Mouse (Mus musculus): ENCODE data around the gene Fhdc1. TPM values are rescaled to one million over a fixed set of nuclear protein-coding genes. Genes with fewer than 3 reads are reported as not detected.
A peak's percentile ranks its signal among the peaks of the same experiment; 100 is the strongest.

Fhdc1 gene
- total and polyA plus RNA-seq, 2 experiments, result 0.09 to 0.18 TPM

DNA sequence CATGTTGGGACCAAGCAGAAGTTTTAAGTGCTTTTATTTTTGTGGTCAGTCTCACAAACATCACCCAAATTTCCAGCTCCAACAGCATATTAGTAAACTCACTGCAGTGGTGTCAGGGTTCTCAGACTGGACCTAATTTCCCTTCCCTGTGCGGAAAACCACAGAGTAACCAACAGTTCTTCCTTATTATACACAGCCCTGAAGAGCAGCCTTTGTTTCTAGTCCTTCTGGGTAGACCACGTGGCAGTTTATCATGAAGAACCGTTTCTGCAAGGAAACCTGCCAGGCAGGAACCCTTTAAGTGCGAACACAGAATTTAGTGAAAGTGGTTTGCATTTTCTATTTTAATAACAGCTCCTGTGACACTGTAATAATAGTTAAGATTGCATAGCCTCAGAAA is 11.9 kb upstream of the Fhdc1 start:
- TF ChIP-seq CTCF (IDR thresholded peaks at IDR 0.05; ENCODE audit: low read depth, low read length), result no peak
- TF ChIP-seq POLR2A (IDR thresholded peaks at IDR 0.05; ENCODE audit: extremely low read depth, insufficient read depth, low read length), result no peak
- WGBS, result 85% methylated on average over 4 of the region's 4 CpGs
- no peak overlapping the region for H3K4me3 ChIP-seq (ENCODE audit: insufficient read depth, low read depth, low read length)

GRCm38 (mm10) chr3:84488716-84489115 is 8.5 kb upstream of the Fhdc1 start:
- H3K27me3 ChIP-seq (ENCODE audit: control insufficient read depth, insufficient read depth, low read length), result no peaks in the 10 kb centered on the region
- H3K4me1 ChIP-seq (ENCODE audit: control insufficient read depth, insufficient read depth, low read length), result no peaks in the 10 kb centered on the region
- H3K9ac ChIP-seq (ENCODE audit: low read depth, low read length), result no peak overlapping the region
- H3K27ac ChIP-seq (replicated peaks; ENCODE audit: insufficient read depth, low read depth, low read length), result no peak overlapping the region
- H3K4me3 ChIP-seq (ENCODE audit: insufficient read depth, low read depth, low read length), result no peak overlapping the region
- no peaks in the 10 kb centered on the region for H3K79me2 ChIP-seq (ENCODE audit: control insufficient read depth, insufficient read depth, low read length)
- peaks cover 2% of the 10 kb centered on the region; the same call in 1 of the 2 replicates for H3K36me3 ChIP-seq (ENCODE audit: control insufficient read depth, insufficient read depth, low read length)
- TF ChIP-seq CTCF (IDR thresholded peaks at IDR 0.05; ENCODE audit: low read depth, low read length) (no peak), POLR2A (IDR thresholded peaks at IDR 0.05; ENCODE audit: extremely low read depth, insufficient read depth, low read length) (no peak)
- WGBS, result 90% methylated on average over 6 of the region's 6 CpGs
- DNase-seq (ENCODE audit: extremely low read depth, low read depth, low spot score), result no peak

More for the DNA sequence above, 11.9 kb upstream of the Fhdc1 start:
- no peak overlapping the region for H3K9ac ChIP-seq (ENCODE audit: low read depth, low read length)
- peaks cover 15% of the 10 kb centered on the region for H3K36me3 ChIP-seq (ENCODE audit: control insufficient read depth, insufficient read depth, low read length)
- DNase-seq (ENCODE audit: extremely low read depth, low read depth, low spot score), result no peak
- H3K27me3 ChIP-seq (ENCODE audit: control insufficient read depth, insufficient read depth, low read length), result no peaks in the 10 kb centered on the region
- no peak overlapping the region for H3K27ac ChIP-seq (replicated peaks; ENCODE audit: insufficient read depth, low read depth, low read length)
- no peaks in the 10 kb centered on the region for H3K4me1 ChIP-seq (ENCODE audit: control insufficient read depth, insufficient read depth, low read length)
- no peaks in the 10 kb centered on the region for H3K79me2 ChIP-seq (ENCODE audit: control insufficient read depth, insufficient read depth, low read length)

- no peak overlapping the region for H3K9ac ChIP-seq (ENCODE audit: low read depth, low read length)
- DNase-seq (ENCODE audit: extremely low read depth, low read depth, low spot score), result peak; percentile 32
- no peak overlapping the region for H3K4me3 ChIP-seq (ENCODE audit: insufficient read depth, low read depth, low read length)
- 49% methylated on average over 3 of the region's 3 CpGs for WGBS
- peaks cover 2% of the 10 kb centered on the region; the same call in 1 of the 2 replicates for H3K36me3 ChIP-seq (ENCODE audit: control insufficient read depth, insufficient read depth, low read length)
- no peaks in the 10 kb centered on the region for H3K79me2 ChIP-seq (ENCODE audit: control insufficient read depth, insufficient read depth, low read length)
- H3K4me1 ChIP-seq (ENCODE audit: control insufficient read depth, insufficient read depth, low read length), result no peaks in the 10 kb centered on the region
- peaks cover 3% of the 10 kb centered on the region; the same call in 1 of the 2 replicates for H3K27me3 ChIP-seq (ENCODE audit: control insufficient read depth, insufficient read depth, low read length)
- no peak overlapping the region for H3K27ac ChIP-seq (replicated peaks; ENCODE audit: insufficient read depth, low read depth, low read length)
- TF ChIP-seq CTCF (IDR thresholded peaks at IDR 0.05; ENCODE audit: low read depth, low read length) (no peak), POLR2A (IDR thresholded peaks at IDR 0.05; ENCODE audit: extremely low read depth, insufficient read depth, low read length) (no peak)
Observed at GRCm38 (mm10) chr3:84484891-84485290, 4.7 kb upstream of the Fhdc1 start.

- no peaks in the 10 kb centered on the region for H3K4me1 ChIP-seq (ENCODE audit: control insufficient read depth, insufficient read depth, low read length)
- TF ChIP-seq CTCF (IDR thresholded peaks at IDR 0.05; ENCODE audit: low read depth, low read length), result no peak
- TF ChIP-seq POLR2A (IDR thresholded peaks at IDR 0.05; ENCODE audit: extremely low read depth, insufficient read depth, low read length), result no peak
- DNase-seq (ENCODE audit: extremely low read depth, low read depth, low spot score), result peak; percentile 63
- H3K9ac ChIP-seq (ENCODE audit: low read depth, low read length), result no peak overlapping the region
- 62% methylated on average over 4 of the region's 4 CpGs for WGBS
- H3K27me3 ChIP-seq (ENCODE audit: control insufficient read depth, insufficient read depth, low read length), result peaks cover 6% of the 10 kb centered on the region; the same call in 1 of the 2 replicates
- no peaks in the 10 kb centered on the region for H3K79me2 ChIP-seq (ENCODE audit: control insufficient read depth, insufficient read depth, low read length)
- H3K4me3 ChIP-seq (ENCODE audit: insufficient read depth, low read depth, low read length), result no peak overlapping the region
- H3K27ac ChIP-seq (replicated peaks; ENCODE audit: insufficient read depth, low read depth, low read length), result no peak overlapping the region
- peaks cover 2% of the 10 kb centered on the region; the same call in 1 of the 2 replicates for H3K36me3 ChIP-seq (ENCODE audit: control insufficient read depth, insufficient read depth, low read length)
Observed at GRCm38 (mm10) chr3:84484333-84484732, 4.1 kb upstream of the Fhdc1 start.

- no peaks in the 10 kb centered on the region for H3K4me1 ChIP-seq (ENCODE audit: control insufficient read depth, insufficient read depth, low read length)
- no peak for DNase-seq (ENCODE audit: extremely low read depth, low read depth, low spot score)
- H3K79me2 ChIP-seq (ENCODE audit: control insufficient read depth, insufficient read depth, low read length), result no peaks in the 10 kb centered on the region
- WGBS, result 92% methylated on average over 6 of the region's 6 CpGs
- no peak overlapping the region for H3K9ac ChIP-seq (ENCODE audit: low read depth, low read length)
- no peak overlapping the region for H3K27ac ChIP-seq (replicated peaks; ENCODE audit: insufficient read depth, low read depth, low read length)
- peaks cover 10% of the 10 kb centered on the region; the same call in 1 of the 2 replicates for H3K27me3 ChIP-seq (ENCODE audit: control insufficient read depth, insufficient read depth, low read length)
- H3K4me3 ChIP-seq (ENCODE audit: insufficient read depth, low read depth, low read length), result no peak overlapping the region
- TF ChIP-seq POLR2A (IDR thresholded peaks at IDR 0.05; ENCODE audit: extremely low read depth, insufficient read depth, low read length) (no peak), CTCF (IDR thresholded peaks at IDR 0.05; ENCODE audit: low read depth, low read length) (no peak)
- no peaks in the 10 kb centered on the region for H3K36me3 ChIP-seq (ENCODE audit: control insufficient read depth, insufficient read depth, low read length)
Observed at GRCm38 (mm10) chr3:84482121-84482520, 1.9 kb upstream of the Fhdc1 start.

GRCm38 (mm10) chr3:84481104-84481503 is 875 bp upstream of the Fhdc1 start:
- Histone ChIP-seq H3K4me3 (ENCODE audit: insufficient read depth, low read depth, low read length) (no peak overlapping the region), H3K27me3 (ENCODE audit: control insufficient read depth, insufficient read depth, low read length) (peaks cover 10% of the 10 kb centered on the region; the same call in 1 of the 2 replicates), H3K27ac (replicated peaks; ENCODE audit: insufficient read depth, low read depth, low read length) (no peak overlapping the region), H3K79me2 (ENCODE audit: control insufficient read depth, insufficient read depth, low read length) (no peaks in the 10 kb centered on the region), H3K4me1 (ENCODE audit: control insufficient read depth, insufficient read depth, low read length) (no peaks in the 10 kb centered on the region), H3K36me3 (ENCODE audit: control insufficient read depth, insufficient read depth, low read length) (no peaks in the 10 kb centered on the region), H3K9ac (ENCODE audit: low read depth, low read length) (no peak overlapping the region)
- TF ChIP-seq POLR2A (IDR thresholded peaks at IDR 0.05; ENCODE audit: extremely low read depth, insufficient read depth, low read length) (no peak), CTCF (IDR thresholded peaks at IDR 0.05; ENCODE audit: low read depth, low read length) (peak; percentile 24; the same call in 1 of the 2 replicates)
- 24% methylated on average over 11 of the region's 11 CpGs for WGBS
- DNase-seq (ENCODE audit: extremely low read depth, low read depth, low spot score), result no peak

All from liver, adult 2 months (tissue).